Mouse (Mus musculus): ENCODE results near the gene Syne1. TPM values are rescaled to one million over a fixed set of nuclear protein-coding genes. Genes with fewer than 3 reads are reported as not detected.

Gene Syne1
- polyA plus RNA-seq, 1 experiment from 2014 or later, result 18.2 TPM

DNA sequence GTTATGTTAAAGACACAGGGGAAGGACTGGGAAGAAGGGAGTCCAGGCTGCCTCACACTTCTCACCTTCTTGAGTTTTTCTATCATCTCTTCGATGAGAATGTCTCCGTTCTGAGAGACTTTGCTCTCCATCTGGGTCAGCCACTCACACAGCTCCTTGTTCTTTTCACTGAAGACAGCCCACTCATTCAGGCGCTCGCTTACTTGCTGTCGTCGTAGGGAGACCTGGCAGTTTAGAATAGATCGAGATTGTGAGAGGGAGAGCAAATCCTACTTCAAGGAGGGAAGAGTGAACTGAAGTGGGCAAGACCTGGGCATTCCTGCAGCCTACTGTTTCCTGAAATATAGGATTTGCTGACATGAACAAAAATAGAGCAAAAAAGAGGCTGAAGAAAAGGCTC is 475.6 kb downstream of the Syne1 start:
- H3K27ac ChIP-seq (replicated peaks), result no peak overlapping the region
- H3K4me2 ChIP-seq, result no peak overlapping the region
- no peak overlapping the region for H3K4me3 ChIP-seq (replicated peaks)
- peaks cover 5% of the 10 kb centered on the region for H3K4me1 ChIP-seq
- no peaks in the 10 kb centered on the region for H3K9me3 ChIP-seq (replicated peaks)
- no peaks in the 10 kb centered on the region for H3K27me3 ChIP-seq (replicated peaks)
- 96% methylated on average over 7 of the region's 7 CpGs for WGBS
- ATAC-seq (ENCODE audit: low FRiP score), result no peak
- H3K9ac ChIP-seq (replicated peaks), result no peak overlapping the region
- H3K36me3 ChIP-seq, result peaks cover 14% of the 10 kb centered on the region; the same call in 1 of the 2 replicates

DNA sequence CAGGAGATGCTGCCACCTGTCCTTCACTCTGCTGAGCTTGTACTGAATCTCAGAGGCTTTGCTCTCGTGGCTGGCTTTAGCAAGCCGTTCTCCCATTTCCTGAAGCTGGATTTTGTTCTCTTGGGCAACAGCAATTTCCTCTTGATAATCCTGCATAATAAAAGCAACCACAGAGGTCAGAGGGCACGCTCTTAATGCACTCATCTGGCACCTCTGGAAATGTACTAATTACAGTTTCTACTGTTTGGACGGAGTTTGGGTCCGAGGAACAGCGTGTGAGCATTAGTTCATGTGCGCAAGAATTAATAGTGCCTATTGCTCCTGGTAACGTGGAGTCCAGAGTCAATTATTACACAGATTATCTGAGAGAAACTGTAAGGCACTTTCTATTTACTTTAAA is 479.2 kb downstream of the Syne1 start:
- Histone ChIP-seq H3K27ac (replicated peaks) (no peak overlapping the region), H3K36me3 (peaks cover 16% of the 10 kb centered on the region; the same call in 1 of the 2 replicates), H3K9me3 (replicated peaks) (no peaks in the 10 kb centered on the region), H3K4me2 (no peak overlapping the region), H3K4me1 (no peaks in the 10 kb centered on the region), H3K4me3 (replicated peaks) (no peak overlapping the region), H3K27me3 (replicated peaks) (no peaks in the 10 kb centered on the region), H3K9ac (replicated peaks) (no peak overlapping the region)
- no peak for ATAC-seq (ENCODE audit: low FRiP score)
- WGBS, result 85% methylated on average over 8 of the region's 8 CpGs

DNA sequence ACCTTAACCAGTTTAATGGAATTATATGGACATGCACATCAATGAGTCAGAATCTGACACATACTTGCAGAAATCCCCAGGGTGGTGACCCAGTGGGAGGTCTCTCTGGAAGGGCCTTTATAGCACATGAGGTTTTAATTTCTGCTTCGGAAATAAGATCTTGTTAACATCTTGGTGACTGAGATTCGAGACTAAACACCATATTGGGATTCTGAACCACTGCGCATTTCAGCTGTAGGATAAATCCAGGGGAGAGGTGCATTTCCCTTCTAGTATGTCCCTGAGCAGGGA is 480.4 kb downstream of the Syne1 start:
- Histone ChIP-seq H3K4me3 (replicated peaks) (no peak overlapping the region), H3K9ac (replicated peaks) (no peak overlapping the region), H3K27ac (replicated peaks) (no peak overlapping the region), H3K4me1 (no peaks in the 10 kb centered on the region), H3K27me3 (replicated peaks) (no peaks in the 10 kb centered on the region), H3K36me3 (peaks cover 13% of the 10 kb centered on the region; the same call in 1 of the 2 replicates), H3K9me3 (replicated peaks) (no peaks in the 10 kb centered on the region), H3K4me2 (no peak overlapping the region)
- ATAC-seq (ENCODE audit: low FRiP score), result no peak
- 75% methylated on average over 3 of the region's 3 CpGs for WGBS

DNA sequence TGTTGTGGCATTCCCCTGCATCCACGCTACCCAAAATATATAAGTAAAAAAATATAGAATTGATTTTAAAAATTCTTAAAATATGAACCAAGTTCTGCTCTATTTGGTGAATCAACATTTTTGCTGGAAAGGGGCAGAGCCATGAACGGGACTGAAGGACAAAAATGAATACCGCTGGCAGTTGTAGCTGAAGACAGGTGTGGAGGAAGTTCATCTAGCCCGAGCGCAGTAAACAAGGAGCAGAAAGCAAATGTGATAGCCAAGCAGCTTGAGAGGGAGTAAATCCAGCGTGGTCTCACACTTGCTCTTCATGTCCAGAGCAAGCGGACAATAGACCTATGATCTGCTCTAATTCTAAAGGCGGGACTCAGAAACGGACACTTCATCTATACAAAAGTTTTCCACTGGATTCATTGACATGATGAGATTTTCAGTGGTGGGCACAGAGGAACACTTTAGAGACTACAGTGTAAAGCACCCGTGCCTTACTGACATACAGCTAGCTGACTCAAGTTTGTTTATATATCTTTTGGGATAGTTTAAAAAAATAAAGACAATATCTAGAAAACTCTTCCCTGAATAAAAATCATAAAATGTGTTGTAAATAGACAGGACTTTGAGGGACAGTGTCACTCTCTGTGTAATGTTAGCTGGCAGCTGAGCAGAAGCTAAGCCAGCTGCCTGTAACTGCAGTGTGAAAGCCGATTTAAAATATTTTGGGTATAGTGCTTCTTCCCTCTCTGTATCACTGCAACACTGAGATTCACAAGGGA is 480.9 kb downstream of the Syne1 start:
- H3K9me3 ChIP-seq (replicated peaks), result no peaks in the 10 kb centered on the region
- peaks cover 13% of the 10 kb centered on the region; the same call in 1 of the 2 replicates for H3K36me3 ChIP-seq
- H3K27ac ChIP-seq (replicated peaks), result no peak overlapping the region
- 92% methylated on average over 11 of the region's 11 CpGs for WGBS
- H3K27me3 ChIP-seq (replicated peaks), result no peaks in the 10 kb centered on the region
- no peaks in the 10 kb centered on the region for H3K4me1 ChIP-seq
- no peak overlapping the region for H3K4me2 ChIP-seq
- no peak overlapping the region for H3K9ac ChIP-seq (replicated peaks)
- no peak for ATAC-seq (ENCODE audit: low FRiP score)
- no peak overlapping the region for H3K4me3 ChIP-seq (replicated peaks)

DNA sequence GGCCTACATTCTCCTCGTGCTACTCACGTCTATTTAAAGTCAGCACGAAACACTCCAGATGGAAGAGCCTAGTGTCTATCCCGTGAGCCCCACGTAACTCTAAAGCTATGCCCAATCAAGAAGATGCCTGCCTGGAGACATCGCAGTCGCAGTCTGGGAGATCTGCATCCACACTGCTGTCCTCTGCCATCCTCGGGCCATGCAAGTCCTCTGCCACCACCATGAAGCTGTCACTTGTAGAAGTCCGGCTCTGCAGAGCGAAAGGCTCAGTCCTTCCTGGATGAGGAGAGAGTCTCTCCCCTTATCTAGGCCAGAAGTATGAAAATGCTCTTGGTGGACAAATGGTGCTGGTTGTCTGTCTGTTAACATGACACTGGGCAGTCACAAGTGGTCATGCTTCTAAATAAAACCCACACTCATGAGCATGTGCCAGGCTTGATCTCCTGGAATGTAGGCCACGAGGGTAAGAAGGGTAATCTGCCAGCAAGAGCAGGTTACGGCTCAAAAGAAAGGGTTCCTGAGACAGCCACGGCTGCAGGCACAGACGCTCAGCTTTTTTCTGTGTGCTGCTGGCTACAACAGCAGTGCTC is 482.5 kb downstream of the Syne1 start, which contains the start of gene Gm10097:
TSS of gene Gm10097 (plus strand) at position 517 of the 590 bp plus-strand sequence.
- H3K4me2 ChIP-seq, result no peak within 1 kb of the TSS
- ATAC-seq (ENCODE audit: low FRiP score), result no peak
- WGBS, result 85% methylated on average over 14 of the region's 14 CpGs
- no peak within 1 kb of the TSS for H3K4me3 ChIP-seq (replicated peaks)
- H3K27me3 ChIP-seq (replicated peaks), result no peaks in the 10 kb centered on the region
- H3K36me3 ChIP-seq, result peaks cover 10% of the 10 kb centered on the region; the same call in 1 of the 2 replicates
- no peak within 1 kb of the TSS for H3K9ac ChIP-seq (replicated peaks)
- no peaks in the 10 kb centered on the region for H3K9me3 ChIP-seq (replicated peaks)
- no peaks in the 10 kb centered on the region for H3K4me1 ChIP-seq
- no peak within 1 kb of the TSS for H3K27ac ChIP-seq (replicated peaks)

DNA sequence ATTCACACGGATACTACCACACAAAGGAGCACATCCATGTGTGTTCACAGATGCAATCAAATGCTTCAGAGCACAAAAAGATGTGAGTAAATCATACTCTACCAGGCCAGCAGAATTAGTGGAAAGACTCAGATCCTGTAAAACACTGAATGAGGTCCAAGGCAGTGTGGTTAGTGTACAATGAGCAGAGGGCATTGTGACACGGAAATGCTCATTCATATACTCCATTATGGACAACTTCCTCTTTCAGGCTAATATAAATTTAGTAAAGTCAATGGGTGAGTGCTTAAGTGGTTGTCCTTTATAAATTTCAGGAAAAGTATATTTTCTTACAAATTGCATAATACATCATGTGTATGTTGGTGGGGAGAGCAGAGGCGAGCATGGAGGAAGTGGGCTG is 484.2 kb downstream of the Syne1 start:
- no peak overlapping the region for H3K4me3 ChIP-seq (replicated peaks)
- ATAC-seq (ENCODE audit: low FRiP score), result no peak
- H3K27me3 ChIP-seq (replicated peaks), result no peaks in the 10 kb centered on the region
- H3K36me3 ChIP-seq, result peaks cover 6% of the 10 kb centered on the region; the same call in 1 of the 2 replicates
- no peaks in the 10 kb centered on the region for H3K9me3 ChIP-seq (replicated peaks)
- H3K27ac ChIP-seq (replicated peaks), result no peak overlapping the region
- H3K4me2 ChIP-seq, result no peak overlapping the region
- WGBS, result 86% methylated on average over 3 of the region's 3 CpGs
- H3K9ac ChIP-seq (replicated peaks), result no peak overlapping the region
- H3K4me1 ChIP-seq, result no peaks in the 10 kb centered on the region

DNA sequence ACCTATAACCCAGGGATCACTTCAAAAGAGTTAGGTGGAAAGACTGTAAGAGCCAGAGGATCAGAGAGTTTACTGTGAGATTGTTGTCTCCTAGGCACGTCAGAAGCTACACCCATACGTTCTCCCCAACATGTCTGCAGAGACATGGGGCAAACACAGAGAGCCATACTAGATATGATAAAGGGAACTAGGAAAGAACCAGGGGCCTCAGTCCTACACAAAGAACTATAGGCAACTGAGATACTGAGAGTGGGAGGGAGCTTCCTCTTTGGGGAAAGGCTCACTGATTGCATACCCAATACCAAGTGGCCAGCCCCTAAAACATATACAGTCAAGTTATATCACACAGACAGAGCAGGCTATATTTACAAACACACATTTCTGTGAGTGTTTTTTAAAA is 491.3 kb downstream of the Syne1 start:
- no peak for ATAC-seq (ENCODE audit: low FRiP score)
- Histone ChIP-seq H3K36me3 (peaks cover 27% of the 10 kb centered on the region; the same call in 1 of the 2 replicates), H3K27me3 (replicated peaks) (no peaks in the 10 kb centered on the region), H3K9ac (replicated peaks) (no peak overlapping the region), H3K9me3 (replicated peaks) (no peaks in the 10 kb centered on the region), H3K27ac (replicated peaks) (no peak overlapping the region), H3K4me1 (no peaks in the 10 kb centered on the region), H3K4me2 (no peak overlapping the region), H3K4me3 (replicated peaks) (no peak overlapping the region)
- 91% methylated on average over 2 of the region's 2 CpGs for WGBS

DNA sequence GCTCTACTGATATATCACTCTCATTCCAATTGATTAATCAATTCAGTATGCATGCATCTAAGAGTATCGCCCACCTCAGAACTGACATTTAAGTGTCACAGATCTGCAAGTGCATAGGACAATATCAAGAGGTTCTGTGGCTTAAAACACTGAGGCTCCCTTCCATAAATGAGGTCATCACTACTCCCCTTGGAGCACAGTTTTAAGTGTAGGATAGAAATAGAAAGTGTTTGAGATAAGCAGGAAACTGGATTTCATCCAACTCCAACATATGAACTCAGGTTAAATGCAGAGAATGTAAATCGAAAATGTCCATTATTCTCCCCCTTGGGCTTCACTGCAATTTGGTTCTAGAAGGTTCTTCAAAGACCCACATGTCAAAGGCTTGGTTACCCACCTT is 492.4 kb downstream of the Syne1 start:
- no peak overlapping the region for H3K4me3 ChIP-seq (replicated peaks)
- H3K4me2 ChIP-seq, result no peak overlapping the region
- ATAC-seq (ENCODE audit: low FRiP score), result no peak
- WGBS, result 86% methylated on average over 2 of the region's 2 CpGs
- H3K9ac ChIP-seq (replicated peaks), result no peak overlapping the region
- peaks cover 27% of the 10 kb centered on the region; the same call in 1 of the 2 replicates for H3K36me3 ChIP-seq
- no peaks in the 10 kb centered on the region for H3K4me1 ChIP-seq
- H3K27me3 ChIP-seq (replicated peaks), result no peaks in the 10 kb centered on the region
- no peaks in the 10 kb centered on the region for H3K9me3 ChIP-seq (replicated peaks)
- H3K27ac ChIP-seq (replicated peaks), result no peak overlapping the region

DNA sequence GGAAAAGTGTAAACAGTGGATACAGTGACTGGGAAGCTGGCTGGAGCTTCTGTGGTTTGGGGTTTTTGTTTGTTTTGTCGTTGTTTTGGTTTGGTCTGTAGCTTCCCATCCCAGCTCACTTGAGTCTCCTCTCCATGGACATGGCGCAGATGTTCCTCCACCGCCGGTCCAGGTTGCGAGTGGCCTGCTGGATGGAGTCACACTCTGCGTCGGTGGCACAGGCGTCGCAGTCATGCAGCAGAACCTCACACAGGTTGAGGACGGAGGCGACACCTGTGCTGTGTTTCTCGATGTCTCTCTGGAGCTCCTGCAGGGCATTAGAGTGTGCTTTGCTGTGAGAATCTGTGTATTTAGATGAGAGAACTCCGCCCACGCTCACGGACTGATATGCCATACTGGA is 493.6 kb downstream of the Syne1 start:
- Histone ChIP-seq H3K9ac (replicated peaks) (no peak overlapping the region), H3K36me3 (peaks cover 27% of the 10 kb centered on the region; the same call in 1 of the 2 replicates), H3K9me3 (replicated peaks) (no peaks in the 10 kb centered on the region), H3K4me3 (replicated peaks) (no peak overlapping the region), H3K4me2 (no peak overlapping the region), H3K4me1 (no peaks in the 10 kb centered on the region), H3K27ac (replicated peaks) (no peak overlapping the region), H3K27me3 (replicated peaks) (no peaks in the 10 kb centered on the region)
- 94% methylated on average over 15 of the region's 15 CpGs for whole genome bisulfite sequencing
- ATAC-seq (ENCODE audit: low FRiP score), result no peak

DNA sequence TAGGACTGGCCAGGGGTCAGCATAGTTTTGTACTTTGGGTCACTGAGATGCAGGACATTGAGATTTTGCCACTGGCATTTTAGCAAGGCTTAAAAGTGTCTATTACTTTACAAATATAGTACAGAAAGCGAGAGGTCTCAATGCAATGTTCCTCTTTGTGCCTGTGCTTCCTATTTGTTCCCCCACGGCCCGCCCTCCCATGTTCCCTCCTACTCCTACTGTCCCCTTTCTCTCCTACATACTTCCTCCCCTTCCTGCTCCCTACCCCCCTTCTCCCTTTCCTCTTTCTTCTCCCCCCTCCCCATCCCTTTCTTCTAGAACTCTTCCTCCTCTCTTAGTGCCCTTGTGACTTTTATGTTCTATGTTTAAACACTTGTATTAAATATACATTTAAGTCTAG is 494.3 kb downstream of the Syne1 start:
- WGBS, result 93% methylated on average over 3 of the region's 3 CpGs
- Histone ChIP-seq H3K9me3 (replicated peaks) (no peaks in the 10 kb centered on the region), H3K9ac (replicated peaks) (no peak overlapping the region), H3K27me3 (replicated peaks) (no peaks in the 10 kb centered on the region), H3K27ac (replicated peaks) (no peak overlapping the region), H3K4me2 (no peak overlapping the region), H3K4me1 (no peaks in the 10 kb centered on the region), H3K4me3 (replicated peaks) (no peak overlapping the region), H3K36me3 (peaks cover 33% of the 10 kb centered on the region; the same call in 1 of the 2 replicates)
- ATAC-seq (ENCODE audit: low FRiP score), result no peak

DNA sequence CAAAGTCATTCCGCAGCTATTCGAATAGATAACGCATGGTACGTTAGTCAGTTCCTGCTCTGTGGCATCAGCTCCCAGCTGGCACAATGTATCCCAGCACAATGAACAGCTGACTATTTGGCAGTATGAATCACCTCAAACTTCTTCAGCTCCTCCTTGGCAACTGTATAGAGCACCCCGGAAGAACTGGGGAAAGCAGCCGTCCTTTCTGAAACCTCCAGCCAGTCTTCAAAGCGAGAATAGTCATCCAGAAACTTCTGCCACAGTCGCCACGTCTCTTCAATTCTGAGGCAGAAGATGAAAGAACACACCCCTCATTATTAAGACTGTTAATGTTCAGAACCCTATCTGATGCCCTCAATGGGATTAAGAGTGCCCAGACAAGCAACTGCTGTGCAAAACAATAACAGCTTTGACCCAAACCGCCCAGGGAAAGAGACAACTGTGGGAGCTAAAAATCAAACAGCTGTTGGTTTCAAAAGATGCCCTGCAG is 495.0 kb downstream of the Syne1 start:
- H3K9ac ChIP-seq (replicated peaks), result no peak overlapping the region
- H3K9me3 ChIP-seq (replicated peaks), result no peaks in the 10 kb centered on the region
- H3K4me2 ChIP-seq, result no peak overlapping the region
- WGBS, result 57% methylated on average over 10 of the region's 10 CpGs
- no peak for ATAC-seq (ENCODE audit: low FRiP score)
- no peak overlapping the region for H3K4me3 ChIP-seq (replicated peaks)
- H3K36me3 ChIP-seq, result peaks cover 37% of the 10 kb centered on the region; the same call in 1 of the 2 replicates
- H3K27me3 ChIP-seq (replicated peaks), result no peaks in the 10 kb centered on the region
- H3K27ac ChIP-seq (replicated peaks), result no peak overlapping the region
- H3K4me1 ChIP-seq, result no peaks in the 10 kb centered on the region

DNA sequence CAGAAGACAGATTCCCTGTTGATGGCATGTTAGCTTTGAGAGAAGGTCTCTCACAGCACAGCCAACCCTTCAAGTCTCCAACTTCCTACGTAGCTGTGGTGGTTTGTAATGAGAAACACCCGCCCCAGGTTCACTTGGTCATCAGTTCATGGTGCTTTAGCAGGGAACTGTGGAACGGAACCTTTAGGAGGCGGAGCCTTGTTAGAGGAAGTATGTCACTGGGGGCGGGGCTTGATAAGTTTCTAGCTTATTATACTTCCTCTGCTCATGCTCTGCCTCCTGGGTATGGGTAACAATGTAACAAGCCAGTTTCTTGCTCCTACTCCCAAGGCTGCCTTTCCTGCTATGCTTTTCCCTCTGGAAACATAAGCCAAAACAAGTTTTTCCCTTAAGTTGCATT is 505.6 kb downstream of the Syne1 start:
- 91% methylated on average over 5 of the region's 5 CpGs for WGBS
- H3K4me1 ChIP-seq, result no peaks in the 10 kb centered on the region

More for the DNA sequence above, 505.6 kb downstream of the Syne1 start:
- Histone ChIP-seq H3K27me3 (replicated peaks) (no peaks in the 10 kb centered on the region), H3K9me3 (replicated peaks) (no peaks in the 10 kb centered on the region), H3K9ac (replicated peaks) (no peak overlapping the region), H3K36me3 (peaks cover 47% of the 10 kb centered on the region), H3K4me3 (replicated peaks) (no peak overlapping the region), H3K4me2 (no peak overlapping the region), H3K27ac (replicated peaks) (no peak overlapping the region)
- ATAC-seq (ENCODE audit: low FRiP score), result no peak

All from neural tube, embryonic 15.5 days (tissue).